Mouse (Mus musculus) spleen, postnatal 4 days (tissue): ENCODE results near the gene Taf8.
"Not testable (repeated sequence)": the region's sequence is repeated elsewhere in the genome, so short reads cannot be mapped to it uniquely, and the experiment has no call there.

ENCODE experiments used
- DNase-seq, 2 experiments: peaks; one replicate each; pipeline ENCODE4 v3.0.0; 2022; ENCODE audit warnings: low spot score in 2 of 2

Taf8 gene

DNA sequence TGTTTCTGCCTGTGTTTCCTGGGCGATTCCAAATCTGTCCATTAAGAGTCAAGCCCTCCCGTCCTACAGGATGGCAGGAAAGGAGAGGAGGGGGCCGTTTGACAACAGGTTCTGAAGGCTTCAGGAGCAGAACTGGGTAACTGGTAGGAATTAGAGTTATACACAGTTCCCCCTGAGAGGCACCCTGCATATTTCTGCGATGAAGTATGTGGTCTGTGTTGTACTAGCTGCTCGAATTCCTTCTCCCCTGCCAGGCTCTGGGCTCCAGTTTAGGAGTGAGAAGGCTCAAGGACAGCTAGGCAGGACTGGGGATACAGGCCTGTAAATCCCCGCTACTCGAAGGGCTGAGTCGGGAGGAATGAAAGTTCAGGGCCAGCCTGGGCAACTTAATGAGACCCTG lies 16.1 kb upstream of the Taf8 start:
- no peak for DNase-seq

DNA sequence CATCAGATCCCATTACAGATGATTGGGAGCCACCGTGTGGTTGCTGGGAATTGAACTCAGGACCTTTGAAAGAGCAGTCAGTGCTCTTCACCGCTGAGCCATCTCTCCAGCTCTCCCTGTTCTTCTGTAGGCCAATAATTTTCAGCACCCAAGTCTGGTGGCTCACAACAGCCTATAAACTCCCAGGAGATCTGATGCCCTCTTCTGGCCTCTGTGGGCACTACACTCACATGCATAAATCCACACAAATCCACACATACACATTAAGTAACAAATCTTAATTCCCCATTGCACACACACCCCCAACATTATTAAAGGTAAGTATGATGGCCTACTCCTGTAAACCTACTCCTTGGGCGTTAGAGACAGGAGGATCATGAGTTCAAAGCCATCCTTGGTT lies 14.1 kb upstream of the Taf8 start:
- no peak for DNase-seq

DNA sequence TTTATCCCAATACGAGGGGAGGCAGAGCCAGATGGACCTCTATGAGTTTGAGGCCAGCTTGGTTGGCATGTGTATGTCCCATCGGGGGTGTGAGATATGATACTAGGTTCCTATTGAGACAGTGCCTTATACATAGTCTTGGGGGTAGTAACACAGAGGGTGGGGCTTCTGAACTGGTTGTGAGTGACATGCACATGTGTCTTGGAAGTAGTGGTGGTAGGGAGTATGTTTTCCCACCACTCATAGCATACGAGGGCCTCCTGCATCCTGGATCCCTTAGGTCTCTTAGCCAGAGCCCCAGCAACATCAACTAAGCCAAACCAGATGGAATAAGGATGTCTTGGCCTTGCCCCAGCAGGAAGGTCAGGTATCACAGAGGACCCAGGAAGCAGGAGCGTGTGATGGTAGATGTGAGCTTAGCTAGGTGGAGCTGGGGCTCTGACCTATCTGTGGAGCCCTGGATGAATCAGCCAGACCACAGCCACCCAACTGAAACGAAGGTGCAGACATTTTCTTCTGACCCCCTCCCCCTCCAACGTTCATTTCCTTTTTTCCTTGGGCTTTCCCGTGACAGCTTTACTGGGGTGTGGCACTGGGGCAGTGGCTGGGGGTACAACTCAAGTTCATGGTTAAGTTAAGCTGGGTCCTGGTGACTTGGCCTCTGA lies 13.2 kb upstream of the Taf8 start:
- no peak for DNase-seq

DNA sequence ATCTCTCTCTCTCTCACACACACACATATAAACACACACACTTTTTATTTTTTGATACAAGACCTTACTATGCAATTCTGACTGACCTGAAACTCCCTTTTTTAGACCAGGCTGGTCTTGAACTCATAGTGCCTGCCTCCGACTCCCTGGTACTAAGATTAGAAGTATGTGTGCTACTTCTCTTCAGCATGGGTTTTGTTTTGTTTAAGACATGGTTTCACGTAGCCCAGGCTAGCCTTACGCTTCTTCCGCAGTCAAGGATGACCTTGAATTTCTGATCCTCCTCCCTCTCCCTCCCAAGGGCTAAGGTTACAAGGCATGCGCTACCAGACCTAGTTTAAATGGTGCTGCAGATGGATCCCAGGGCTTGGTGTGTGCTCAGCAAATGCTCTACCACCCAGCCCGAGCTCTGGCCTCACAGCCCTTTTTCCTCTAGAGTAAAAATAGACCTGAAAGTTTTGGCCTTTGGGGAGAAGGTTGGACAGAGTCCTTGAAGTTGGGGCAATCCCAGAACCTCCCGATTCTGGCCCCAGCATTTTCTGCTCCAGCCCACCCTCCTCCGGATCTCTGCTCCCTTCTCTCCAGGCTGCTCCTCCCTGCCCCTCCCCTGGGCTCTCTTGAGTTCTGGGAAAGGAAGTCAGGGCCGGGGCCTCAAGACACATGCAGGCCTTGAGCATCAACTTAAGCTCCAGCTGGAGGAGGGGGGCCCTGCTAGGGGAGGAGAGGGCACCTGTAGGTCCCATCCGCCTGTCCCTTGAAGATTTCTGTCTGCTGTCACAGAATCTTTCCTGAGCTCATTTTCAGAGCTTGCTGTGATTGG lies 11.1 kb upstream of the Taf8 start:
- no peak for DNase-seq

DNA sequence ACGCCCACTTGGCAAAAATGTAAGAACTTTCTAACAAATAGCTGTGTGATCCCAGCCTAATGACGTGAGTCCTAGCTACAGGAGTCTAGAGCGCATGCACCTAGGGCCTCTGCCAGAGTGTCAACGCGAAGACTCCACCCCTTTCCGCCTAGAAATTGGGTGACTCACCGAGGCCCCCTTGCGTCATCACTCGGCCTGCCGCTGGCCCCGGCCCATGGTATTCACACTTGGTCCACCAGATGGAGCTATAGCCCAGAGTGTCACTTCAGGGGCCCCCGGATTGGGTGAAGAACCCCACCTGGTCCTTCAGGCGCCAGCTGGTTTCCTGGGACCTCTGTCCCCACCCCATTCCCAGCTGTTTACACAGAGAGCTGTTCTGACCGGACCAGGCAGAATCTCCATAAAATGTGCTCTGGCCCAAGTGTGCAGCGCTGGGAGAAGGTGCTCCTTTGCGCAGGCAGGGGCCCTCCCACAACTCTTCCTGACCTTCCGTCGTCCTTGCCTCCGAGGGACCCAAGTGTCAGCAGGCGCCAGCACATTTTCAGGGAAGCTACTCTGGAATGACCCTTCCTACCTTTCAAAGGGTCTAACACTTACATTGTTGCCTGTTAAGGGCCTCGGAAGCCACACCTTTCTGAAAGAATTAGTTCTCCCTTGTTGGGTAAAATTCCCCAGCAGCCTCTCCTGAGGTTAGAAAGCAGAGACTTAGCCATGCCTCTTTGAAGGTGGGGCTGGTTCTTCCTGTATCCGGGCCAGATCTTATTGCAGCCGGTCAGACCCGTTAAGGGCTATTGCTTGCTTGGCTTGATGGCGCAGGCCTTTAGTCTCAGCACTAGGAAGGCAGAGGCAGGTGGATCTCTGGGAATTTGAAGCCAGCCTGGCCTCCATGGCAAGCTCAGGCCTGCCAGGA lies 9.3 kb upstream of the Taf8 start:
- peak; percentile 99 to 100 for DNase-seq

DNA sequence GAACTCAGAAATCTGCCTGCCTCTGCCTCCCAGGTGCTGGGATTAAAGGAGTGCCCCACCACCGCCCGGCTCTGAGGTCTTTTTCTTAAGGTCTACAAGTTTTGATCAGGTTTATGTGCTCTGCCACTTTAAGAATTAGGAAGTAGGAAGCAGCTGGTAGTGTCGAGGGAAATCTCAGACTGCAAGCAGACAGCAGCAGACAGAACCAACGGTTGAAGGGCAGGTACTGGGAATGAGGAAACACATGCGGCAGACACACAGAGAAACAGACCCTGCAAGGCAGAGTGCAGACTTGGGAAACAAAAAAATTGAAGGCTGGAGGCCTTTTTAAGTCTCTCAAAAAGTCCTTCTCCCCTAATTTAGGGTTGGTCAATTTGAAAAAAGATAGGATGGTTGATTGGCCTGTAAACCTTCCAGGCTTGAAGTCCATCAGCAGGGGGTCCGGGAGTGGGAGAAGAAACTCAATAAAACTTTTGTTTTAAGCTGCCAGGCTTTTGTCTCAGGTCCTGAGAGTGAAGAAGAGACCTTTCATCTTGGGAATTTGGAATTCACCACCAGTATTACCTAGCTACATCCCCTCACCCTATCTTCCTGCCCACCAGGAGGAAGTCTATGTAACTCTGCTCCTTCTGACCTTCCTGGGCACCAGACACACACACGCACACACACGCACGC lies 7.1 kb upstream of the Taf8 start:
- no peak for DNase-seq

GRCm38 (mm10) chr17:47508012-47508608 lies 6.0 kb upstream of the Taf8 start:
- peak; percentile 94 for DNase-seq

DNA sequence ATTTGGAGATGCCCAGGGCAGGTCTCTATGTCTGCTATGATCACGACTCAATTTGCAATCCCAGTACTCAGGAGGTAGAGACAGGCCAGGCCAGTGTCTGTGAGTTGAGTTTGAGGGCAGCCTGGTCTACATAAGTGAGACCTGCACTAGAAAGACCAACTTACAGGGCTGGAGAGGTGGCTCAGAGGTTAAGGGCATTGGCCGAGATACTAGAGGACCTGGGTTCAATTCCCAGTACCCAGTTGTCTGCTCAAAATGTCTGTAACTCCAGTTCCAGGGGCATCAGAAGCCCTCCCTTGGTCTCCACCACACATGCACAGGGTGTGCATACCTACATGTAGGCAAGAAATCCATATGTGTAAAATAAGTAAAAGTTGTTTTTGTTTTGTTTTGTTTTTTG lies 5.4 kb upstream of the Taf8 start:
- no peak for DNase-seq

DNA sequence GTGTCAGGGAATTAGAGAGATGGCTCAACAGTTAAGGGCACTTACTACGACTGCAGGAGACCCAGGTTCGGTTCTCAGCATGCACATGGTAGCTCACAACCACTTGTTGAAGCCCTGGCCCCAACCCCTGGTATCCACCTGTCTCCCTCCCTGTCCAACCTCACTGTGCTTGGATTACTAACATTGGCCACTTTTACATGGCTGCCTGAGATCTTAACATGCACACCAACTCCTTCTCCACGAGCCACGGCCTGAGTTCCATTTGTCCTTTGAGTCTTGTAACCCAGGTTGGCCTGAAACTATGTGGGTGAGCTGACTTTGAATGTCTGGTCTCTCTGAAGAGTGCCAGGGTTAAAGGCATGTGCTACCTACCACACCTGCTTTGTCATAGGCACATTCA lies 4.6 kb upstream of the Taf8 start:
- no peak for DNase-seq

DNA sequence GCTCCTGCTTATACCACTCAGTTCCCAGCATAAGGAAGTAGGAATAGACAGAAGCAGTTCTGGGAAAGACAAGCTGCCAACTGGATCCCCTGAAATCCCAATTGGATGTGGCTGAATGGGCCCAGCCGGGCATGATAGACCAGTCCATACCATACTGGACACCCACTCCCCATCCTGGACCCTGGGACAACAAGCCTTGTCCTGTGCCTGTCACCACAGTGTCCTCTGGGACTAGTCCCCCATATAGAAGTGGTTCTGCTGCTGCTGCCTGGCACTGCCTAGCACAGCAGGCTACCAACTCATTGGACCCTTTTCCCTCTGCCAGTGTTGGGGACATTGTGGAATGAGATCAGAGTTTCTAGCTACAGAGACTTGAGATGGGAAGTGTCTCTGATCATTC lies 4.0 kb upstream of the Taf8 start:
- no peak for DNase-seq

GRCm38 (mm10) chr17:47505566-47505965 lies 3.5 kb upstream of the Taf8 start:
- no peak for DNase-seq

DNA sequence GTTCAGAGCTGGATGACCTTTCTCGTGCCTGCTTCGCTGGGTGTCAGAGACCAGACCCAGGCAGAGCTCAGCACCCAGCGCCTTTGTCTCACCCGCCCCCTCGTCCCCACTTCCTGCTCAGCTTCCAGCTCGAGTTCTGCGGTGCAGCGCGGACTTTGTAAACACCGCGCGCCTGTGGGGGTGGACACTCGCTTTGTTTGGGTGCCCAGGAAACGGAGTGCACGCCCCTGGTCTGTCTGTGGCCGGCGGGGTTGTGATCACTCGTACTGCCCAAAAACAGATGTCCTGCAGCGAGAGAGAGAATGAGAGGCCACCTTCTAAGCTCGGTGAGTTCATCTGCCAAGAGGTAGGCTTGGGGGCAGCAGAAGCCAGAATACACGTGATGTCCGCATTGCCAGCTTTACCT lies 2.9 kb upstream of the Taf8 start, which contains the start of gene Ccnd3:
Gene Ccnd3 (plus strand): TSS at position 111 of the 406 bp plus-strand sequence.
- DNase-seq = peak; percentile 76 to 87

- DNase-seq = no peak
Measured at GRCm38 (mm10) chr17:47504228-47504627, 2.1 kb upstream of the Taf8 start.

GRCm38 (mm10) chr17:47503689-47504088 lies 1.6 kb upstream of the Taf8 start:
- no peak for DNase-seq

DNA sequence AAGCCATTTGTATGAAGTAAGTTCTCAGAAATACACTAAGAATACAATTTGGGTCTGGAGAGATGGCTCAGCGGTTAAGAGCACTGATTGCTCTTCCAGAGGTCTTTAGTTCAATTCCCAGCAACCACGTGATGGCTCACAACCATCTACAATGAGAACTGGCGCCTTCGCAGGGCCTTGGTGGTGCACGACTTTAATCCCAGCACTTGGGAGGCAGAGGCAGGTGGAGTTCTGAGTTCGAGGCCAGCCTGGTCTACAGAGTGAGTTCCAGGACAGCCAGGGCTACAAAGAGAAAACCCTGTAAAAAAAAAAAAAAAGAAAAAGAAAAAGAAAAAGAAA lies 584 bp upstream of the Taf8 start:
- not testable (repeated sequence) for DNase-seq

DNA sequence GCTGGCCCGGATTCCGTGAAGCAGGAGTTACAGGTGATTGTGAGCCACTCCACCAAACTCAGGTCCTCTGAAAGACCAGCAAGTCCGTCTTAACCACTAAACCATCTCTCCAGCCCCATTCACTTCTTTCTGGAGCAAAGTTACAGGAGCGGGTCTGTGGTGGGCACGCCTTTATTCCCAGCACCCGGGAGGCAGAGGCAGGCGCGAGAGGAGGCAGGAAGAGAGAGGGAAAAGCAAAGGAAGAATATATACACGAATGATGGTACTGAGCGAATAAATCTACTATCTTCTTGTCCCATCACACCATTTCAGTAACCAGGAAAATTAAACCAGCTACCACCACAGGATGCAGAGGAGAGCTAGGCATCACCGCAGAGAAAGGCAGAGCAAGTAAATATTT lies 561 bp downstream of the Taf8 start:
- no peak for DNase-seq

- no peak for DNase-seq
Measured at GRCm38 (mm10) chr17:47494132-47494531, 8.0 kb downstream of the Taf8 start.

DNA sequence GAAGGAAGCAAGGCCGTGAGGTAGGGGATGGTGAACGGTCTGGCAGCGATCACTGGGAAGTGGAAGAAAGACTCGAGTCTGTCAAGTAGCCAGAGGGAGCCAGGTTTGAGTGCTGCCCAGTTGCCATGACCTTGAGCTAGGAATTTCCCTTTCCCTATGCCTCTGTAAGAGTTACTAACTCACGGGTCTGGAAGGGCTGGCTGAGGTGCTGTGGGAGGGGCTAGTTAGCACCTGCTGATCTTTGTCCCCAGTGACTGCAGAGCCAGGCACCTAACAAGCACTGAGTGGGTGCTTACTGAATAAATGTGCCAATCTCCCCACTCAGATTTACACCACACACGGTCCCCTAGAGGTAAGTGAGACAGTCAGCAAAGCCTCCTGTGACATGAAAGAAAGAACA lies 8.4 kb downstream of the Taf8 start:
- DNase-seq = no peak

- DNase-seq = no peak
Measured at GRCm38 (mm10) chr17:47492731-47493130, 9.4 kb downstream of the Taf8 start.

GRCm38 (mm10) chr17:47490791-47491190 lies 11.3 kb downstream of the Taf8 start:
- DNase-seq = no peak

- peak in 1 of 2 experiments; percentile 74 for DNase-seq
Measured at GRCm38 (mm10) chr17:47485791-47486190, 16.3 kb downstream of the Taf8 start.
